Mouse (Mus musculus): Measurements from ENCODE around the gene Gm42957. TPM values are rescaled to one million over a fixed set of nuclear protein-coding genes. Genes with fewer than 3 reads are reported as not detected.
"Not testable (repeated sequence)": the region's sequence is repeated elsewhere in the genome, so short reads cannot be mapped to it uniquely, and the experiment has no call there.

Gene Gm42957
- polyA plus RNA-seq, 1 experiment from 2014 or later = 0.13 TPM

- Histone ChIP-seq H3K4me2 (peak overlapping the region; percentile 99), H3K27me3 (no peaks in the 10 kb centered on the region), H3K4me1 (replicated peaks) (peaks cover 85% of the 10 kb centered on the region), H3K27ac (replicated peaks) (no peak overlapping the region), H3K36me3 (no peaks in the 10 kb centered on the region), H3K9me3 (no peaks in the 10 kb centered on the region), H3K9ac (0 out of 2 replicates have a peak overlapping the region, but pooled peaks have one; percentile 6), H3K4me3 (peak overlapping the region; percentile 52; the same call in 1 of the 2 replicates)
- ATAC-seq (ENCODE audit: low FRiP score, low read depth) = no peak
- 73% methylated on average over 3 of the region's 3 CpGs for WGBS
Observed at GRCm38 (mm10) chr3:96599411-96599810, 35.9 kb upstream of the Gm42957 start.

- Histone ChIP-seq H3K9me3 (no peaks in the 10 kb centered on the region), H3K4me2 (peak within 1 kb of the TSS; percentile 70), H3K36me3 (no peaks in the 10 kb centered on the region), H3K9ac (peak within 1 kb of the TSS; percentile 89), H3K4me3 (peak within 1 kb of the TSS; percentile 86), H3K27ac (replicated peaks) (peak within 1 kb of the TSS; percentile 97), H3K4me1 (replicated peaks) (peaks cover 90% of the 10 kb centered on the region), H3K27me3 (no peaks in the 10 kb centered on the region)
- WGBS = under 1% methylated on average over 26 of the region's 27 CpGs
- peak; percentile 94 for ATAC-seq (ENCODE audit: low FRiP score, low read depth)
Observed at GRCm38 (mm10) chr3:96600639-96601250, 34.5 kb upstream of the Gm42957 start, which contains the start of gene Lix1l. Lix1l (plus strand) TSS chr3:96601149.

GRCm38 (mm10) chr3:96601251-96601787 is 34.0 kb upstream of the Gm42957 start:
- H3K36me3 ChIP-seq = no peaks in the 10 kb centered on the region
- WGBS = under 1% methylated on average over 35 of the region's 40 CpGs
- ATAC-seq (ENCODE audit: low FRiP score, low read depth) = peak; percentile 60
- H3K4me2 ChIP-seq = peak overlapping the region; percentile 70
- H3K27me3 ChIP-seq = no peaks in the 10 kb centered on the region
- peak overlapping the region; percentile 97 for H3K27ac ChIP-seq (replicated peaks)
- H3K9me3 ChIP-seq = no peaks in the 10 kb centered on the region
- H3K9ac ChIP-seq = peak overlapping the region; percentile 89
- peaks cover 84% of the 10 kb centered on the region for H3K4me1 ChIP-seq (replicated peaks)
- H3K4me3 ChIP-seq = peak overlapping the region; percentile 86

GRCm38 (mm10) chr3:96601941-96602703 is 33.2 kb upstream of the Gm42957 start:
- Histone ChIP-seq H3K4me3 (peak overlapping the region; percentile 86), H3K9ac (peak overlapping the region; percentile 89), H3K27me3 (no peaks in the 10 kb centered on the region), H3K36me3 (no peaks in the 10 kb centered on the region), H3K4me1 (replicated peaks) (peaks cover 77% of the 10 kb centered on the region), H3K27ac (replicated peaks) (peak overlapping the region; percentile 97), H3K4me2 (peak overlapping the region; percentile 70), H3K9me3 (no peaks in the 10 kb centered on the region)
- WGBS = 8% methylated on average over 10 of the region's 10 CpGs
- ATAC-seq (ENCODE audit: low FRiP score, low read depth) = no peak

- Histone ChIP-seq H3K27ac (replicated peaks) (peak overlapping the region; percentile 97), H3K9ac (peak overlapping the region; percentile 89), H3K27me3 (no peaks in the 10 kb centered on the region), H3K4me2 (peak overlapping the region; percentile 70), H3K9me3 (no peaks in the 10 kb centered on the region), H3K36me3 (no peaks in the 10 kb centered on the region), H3K4me1 (replicated peaks) (peaks cover 75% of the 10 kb centered on the region), H3K4me3 (peak overlapping the region; percentile 86)
- WGBS = 16% methylated on average over 5 of the region's 5 CpGs
- no peak for ATAC-seq (ENCODE audit: low FRiP score, low read depth)
Observed at GRCm38 (mm10) chr3:96602704-96603084, 32.6 kb upstream of the Gm42957 start.

GRCm38 (mm10) chr3:96603311-96603710 is 32.0 kb upstream of the Gm42957 start:
- Histone ChIP-seq H3K4me3 (peak overlapping the region; percentile 86), H3K9ac (peak overlapping the region; percentile 89), H3K36me3 (no peaks in the 10 kb centered on the region), H3K27ac (replicated peaks) (peak overlapping the region; percentile 97), H3K9me3 (no peaks in the 10 kb centered on the region), H3K27me3 (no peaks in the 10 kb centered on the region), H3K4me2 (peak overlapping the region; percentile 70), H3K4me1 (replicated peaks) (peaks cover 69% of the 10 kb centered on the region)
- WGBS = 25% methylated on average over 5 of the region's 5 CpGs
- ATAC-seq (ENCODE audit: low FRiP score, low read depth) = no peak

- not testable (repeated sequence) for H3K27me3 ChIP-seq; H3K27ac ChIP-seq (replicated peaks); H3K9ac ChIP-seq; H3K36me3 ChIP-seq; H3K4me3 ChIP-seq; H3K9me3 ChIP-seq; H3K4me2 ChIP-seq; ATAC-seq (ENCODE audit: low FRiP score, low read depth)
- H3K4me1 ChIP-seq (replicated peaks) = peaks cover 45% of the 10 kb centered on the region
- 85% methylated on average over 4 of the region's 4 CpGs for WGBS
Observed at GRCm38 (mm10) chr3:96606007-96606406, 29.3 kb upstream of the Gm42957 start.

- no peaks in the 10 kb centered on the region for H3K27me3 ChIP-seq
- no peak overlapping the region for H3K4me2 ChIP-seq
- no peaks in the 10 kb centered on the region for H3K36me3 ChIP-seq
- H3K4me3 ChIP-seq = no peak overlapping the region
- peaks cover 44% of the 10 kb centered on the region for H3K4me1 ChIP-seq (replicated peaks)
- no peak overlapping the region for H3K9ac ChIP-seq
- 88% methylated on average over 4 of the region's 4 CpGs for WGBS
- no peak for ATAC-seq (ENCODE audit: low FRiP score, low read depth)
- no peak overlapping the region for H3K27ac ChIP-seq (replicated peaks)
- H3K9me3 ChIP-seq = no peaks in the 10 kb centered on the region
Observed at GRCm38 (mm10) chr3:96606618-96607017, 28.7 kb upstream of the Gm42957 start.

- no peaks in the 10 kb centered on the region for H3K4me1 ChIP-seq (replicated peaks)
- no peaks in the 10 kb centered on the region for H3K9me3 ChIP-seq
- WGBS = 95% methylated on average over 3 of the region's 3 CpGs
- no peak overlapping the region for H3K4me2 ChIP-seq
- no peak overlapping the region for H3K4me3 ChIP-seq
- no peak overlapping the region for H3K27ac ChIP-seq (replicated peaks)
- ATAC-seq (ENCODE audit: low FRiP score, low read depth) = no peak
- peaks cover 66% of the 10 kb centered on the region for H3K36me3 ChIP-seq
- no peaks in the 10 kb centered on the region for H3K27me3 ChIP-seq
- no peak overlapping the region for H3K9ac ChIP-seq
Observed at GRCm38 (mm10) chr3:96617941-96618340, 17.3 kb upstream of the Gm42957 start.

GRCm38 (mm10) chr3:96623201-96623600 is 12.1 kb upstream of the Gm42957 start:
- no peak overlapping the region for H3K9ac ChIP-seq
- 97% methylated on average over 4 of the region's 4 CpGs for WGBS
- H3K4me3 ChIP-seq = no peak overlapping the region
- no peak overlapping the region for H3K4me2 ChIP-seq
- H3K9me3 ChIP-seq = no peaks in the 10 kb centered on the region
- ATAC-seq (ENCODE audit: low FRiP score, low read depth) = no peak
- H3K27ac ChIP-seq (replicated peaks) = no peak overlapping the region
- no peaks in the 10 kb centered on the region for H3K27me3 ChIP-seq
- no peaks in the 10 kb centered on the region for H3K4me1 ChIP-seq (replicated peaks)
- H3K36me3 ChIP-seq = peaks cover 67% of the 10 kb centered on the region

- ATAC-seq (ENCODE audit: low FRiP score, low read depth) = peak; percentile 94
- H3K36me3 ChIP-seq = peaks cover 34% of the 10 kb centered on the region
- H3K9ac ChIP-seq = peak within 1 kb of the TSS; percentile 82
- H3K4me1 ChIP-seq (replicated peaks) = peaks cover 26% of the 10 kb centered on the region
- peak within 1 kb of the TSS; percentile 71 for H3K4me2 ChIP-seq
- H3K9me3 ChIP-seq = no peaks in the 10 kb centered on the region
- peak within 1 kb of the TSS; percentile 70 for H3K4me3 ChIP-seq
- no peaks in the 10 kb centered on the region for H3K27me3 ChIP-seq
- WGBS = under 1% methylated on average over 48 of the region's 48 CpGs
- peak within 1 kb of the TSS; percentile 79 for H3K27ac ChIP-seq (replicated peaks)
Observed at GRCm38 (mm10) chr3:96629729-96630600, 5.3 kb upstream of the Gm42957 start, which contains the start of gene Rbm8a. Rbm8a (plus strand) TSS chr3:96629933.

Measured in hindbrain, embryonic 15.5 days (tissue).